Mouse (Mus musculus): Measurements from ENCODE around the gene Sv2b. TPM values are rescaled to one million over a fixed set of nuclear protein-coding genes. Genes with fewer than 3 reads are reported as not detected.

The Sv2b gene
- polyA plus RNA-seq (2017; shearing (Covaris generic)), result under 1 TPM in 1 of 2 experiments, not detected in 1; 0.06 TPM

GRCm38 (mm10) chr7:75308457-75309312, at the start of gene Sv2b:
Gene Sv2b (minus strand): TSS chr7:75309262.

Other genes starting within 250 kb of the Sv2b start
- 100 to 1,000 TPM; 190 to 293 TPM for gene Akap13, start 146.3 kb upstream of the Sv2b start, polyA plus RNA-seq (2017; shearing (Covaris generic))